Mouse (Mus musculus) lung, embryonic 14.5 days (tissue): ENCODE measurements around the gene Sox6. TPM values are rescaled to one million over a fixed set of nuclear protein-coding genes. Genes with fewer than 3 reads are reported as not detected.

ENCODE experiments used
- ATAC-seq: fragments of 200-750 bp; cut with Nextera tagmentation; 2 replicates; pipeline ENCODE4 v1.8.0; 2017; ENCODE audit warnings: mild to moderate bottlenecking, moderate TSS enrichment, moderate library complexity; ENCODE audit not compliant: insufficient read depth
- DNase-seq: peaks from one replicate; pipeline ENCODE4 v3.0.0-alpha.2; 2015
- H3K27ac ChIP-seq: fragments of 300-500 bp; sonication (generic); 2 replicates; pipeline ENCODE4 v1.5.1; 2014; ENCODE audit warnings: low read depth, mild to moderate bottlenecking, moderate library complexity
- H3K27me3 ChIP-seq: fragments of 300-500 bp; sonication (generic); 2 replicates; pipeline ENCODE4 v1.6.1; 2014; ENCODE audit warnings: low read length, control low read depth; ENCODE audit not compliant: insufficient read depth
- H3K36me3 ChIP-seq: fragments of 300-500 bp; sonication (generic); 2 replicates; pipeline ENCODE4 v1.6.1; 2014; ENCODE audit warnings: control low read depth; ENCODE audit not compliant: insufficient read depth
- H3K4me1 ChIP-seq: fragments of 300-500 bp; sonication (generic); 2 replicates; pipeline ENCODE4 v1.6.1; 2014; ENCODE audit warnings: antibody characterized with exemption, control low read depth; ENCODE audit not compliant: insufficient read depth
- H3K4me2 ChIP-seq: fragments of 300-500 bp; sonication (generic); 2 replicates; pipeline ENCODE4 v1.6.1; 2014; ENCODE audit warnings: mild to moderate bottlenecking
- H3K4me3 ChIP-seq: fragments of 300-500 bp; sonication (generic); 2 replicates; pipeline ENCODE4 v1.5.1; 2014; ENCODE audit warnings: low read depth, low read length
- H3K9ac ChIP-seq: fragments of 300-500 bp; sonication (generic); 2 replicates; pipeline ENCODE4 v1.6.1; 2014
- H3K9me3 ChIP-seq: fragments of 300-500 bp; sonication (generic); 2 replicates; pipeline ENCODE4 v1.6.1; 2016; ENCODE audit warnings: low read depth, low read length, control low read depth
- CTCF ChIP-seq: IDR thresholded peaks from 2 replicates; pipeline ENCODE4 v1.5.1; 2016; ENCODE audit warnings: antibody characterized with exemption, low read depth
- WGBS: fragments of 180-500 bp; shearing (Covaris S2); extraction: QIAGEN DNeasy Blood & Tissue Kit; methylation state at CpG from one replicate; pipeline ENCODE4 v1.1.7; 2014; 5-methylcytosine and 5-hydroxymethylcytosine counted together
- polyA plus RNA-seq: library from polyadenylated mRNA; unstranded; fragments of >200 nt; fragmentation: Nextera tagmentation; extraction: Ambion mirVana; gene quantifications from 2 replicates; pipeline ENCODE4 v1.2.1, GENCODE M21; 2014

The Sox6 gene
- polyA plus RNA-seq, 1 experiment from 2014 or later = 22.0 TPM

- 53% methylated on average over 7 of the region's 7 CpGs for WGBS
- no peaks in the 10 kb centered on the region for H3K27me3 ChIP-seq
- peak overlapping the region; percentile 46; the same call in 1 of the 2 replicates for H3K4me2 ChIP-seq
- H3K9ac ChIP-seq = no peak overlapping the region
- ATAC-seq (peak; percentile 23; the same call in 1 of the 2 replicates), DNase-seq (no peak)
- H3K4me1 ChIP-seq = peaks cover 6% of the 10 kb centered on the region; the same call in 1 of the 2 replicates
- H3K4me3 ChIP-seq = no peak overlapping the region
- H3K36me3 ChIP-seq = no peaks in the 10 kb centered on the region
- H3K27ac ChIP-seq = no peak overlapping the region
- no peaks in the 10 kb centered on the region for H3K9me3 ChIP-seq
- TF ChIP-seq CTCF = no peak
These were observed 584.9 kb downstream of the Sox6 start for GRCm38 (mm10) chr7:115453713-115454073.

- ATAC-seq = peak; percentile 64
These were observed 585.4 kb downstream of the Sox6 start for GRCm38 (mm10) chr7:115453042-115453712.

GRCm38 (mm10) chr7:115450431-115451195, 588.0 kb downstream of the Sox6 start:
- Histone ChIP-seq H3K27me3 (no peaks in the 10 kb centered on the region), H3K27ac (no peak overlapping the region), H3K36me3 (no peaks in the 10 kb centered on the region), H3K9me3 (no peaks in the 10 kb centered on the region), H3K4me1 (peaks cover 6% of the 10 kb centered on the region; the same call in 1 of the 2 replicates), H3K4me2 (no peak overlapping the region), H3K9ac (no peak overlapping the region), H3K4me3 (no peak overlapping the region)
- ATAC-seq (peak; percentile 39; the same call in 1 of the 2 replicates), DNase-seq (peak; percentile 56)
- 34% methylated on average over 23 of the region's 23 CpGs for WGBS
- TF ChIP-seq CTCF = no peak

More at GRCm38 (mm10) chr7:115453042-115453712, 585.4 kb downstream of the Sox6 start:
- DNase-seq = peak; percentile 82
- Histone ChIP-seq H3K27ac (no peak overlapping the region), H3K9me3 (no peaks in the 10 kb centered on the region), H3K36me3 (no peaks in the 10 kb centered on the region), H3K4me1 (peaks cover 6% of the 10 kb centered on the region; the same call in 1 of the 2 replicates), H3K4me3 (no peak overlapping the region), H3K27me3 (no peaks in the 10 kb centered on the region), H3K4me2 (peak overlapping the region; percentile 46), H3K9ac (no peak overlapping the region)
- peak; percentile 84 for TF ChIP-seq CTCF
- WGBS = 29% methylated on average over 21 of the region's 21 CpGs

- no peaks in the 10 kb centered on the region for H3K36me3 ChIP-seq
- WGBS = 47% methylated on average over 8 of the region's 8 CpGs
- peaks cover 6% of the 10 kb centered on the region; the same call in 1 of the 2 replicates for H3K4me1 ChIP-seq
- no peak overlapping the region for H3K9ac ChIP-seq
- no peak overlapping the region for H3K4me3 ChIP-seq
- no peak overlapping the region for H3K4me2 ChIP-seq
- H3K27ac ChIP-seq = no peak overlapping the region
- no peaks in the 10 kb centered on the region for H3K27me3 ChIP-seq
- TF ChIP-seq CTCF = no peak
- DNase-seq = no peak
- ATAC-seq = no peak
- no peaks in the 10 kb centered on the region for H3K9me3 ChIP-seq
These were observed 590.1 kb downstream of the Sox6 start for GRCm38 (mm10) chr7:115448403-115449025.

GRCm38 (mm10) chr7:115447091-115447490, 591.5 kb downstream of the Sox6 start:
- ATAC-seq (0 out of 2 replicates have a peak, but pooled peaks have one; percentile 22), DNase-seq (no peak)
- Histone ChIP-seq H3K9me3 (no peaks in the 10 kb centered on the region), H3K4me2 (no peak overlapping the region), H3K4me1 (peaks cover 6% of the 10 kb centered on the region; the same call in 1 of the 2 replicates), H3K27me3 (no peaks in the 10 kb centered on the region; the same call in 1 of the 2 replicates), H3K9ac (no peak overlapping the region), H3K27ac (no peak overlapping the region), H3K36me3 (no peaks in the 10 kb centered on the region), H3K4me3 (no peak overlapping the region)
- TF ChIP-seq CTCF = no peak
- 58% methylated on average over 3 of the region's 3 CpGs for WGBS

GRCm38 (mm10) chr7:115446481-115447016, 592.0 kb downstream of the Sox6 start:
- no peak for ATAC-seq
- H3K36me3 ChIP-seq = no peaks in the 10 kb centered on the region
- 27% methylated on average over 6 of the region's 6 CpGs for WGBS

More at GRCm38 (mm10) chr7:115446481-115447016, 592.0 kb downstream of the Sox6 start:
- Histone ChIP-seq H3K9me3 (no peaks in the 10 kb centered on the region), H3K4me1 (peaks cover 6% of the 10 kb centered on the region; the same call in 1 of the 2 replicates), H3K27ac (no peak overlapping the region), H3K4me3 (no peak overlapping the region), H3K27me3 (no peaks in the 10 kb centered on the region; the same call in 1 of the 2 replicates), H3K4me2 (no peak overlapping the region), H3K9ac (no peak overlapping the region)
- no peak for TF ChIP-seq CTCF
- DNase-seq = no peak
